Mouse (Mus musculus) neural tube, embryonic 14.5 days (tissue): ENCODE data around the gene AC131692.1. TPM values are rescaled to one million over a fixed set of nuclear protein-coding genes. Genes with fewer than 3 reads are reported as not detected.

Experiments used
- ATAC-seq: fragments of 200-750 bp; cut with Nextera tagmentation; 2 replicates; pipeline ENCODE4 v1.8.0; 2017; ENCODE audit warnings: low read depth, mild to moderate bottlenecking, moderate TSS enrichment, moderate library complexity
- H3K27ac ChIP-seq: fragments of 300-500 bp; sonication (generic); 2 replicates; pipeline ENCODE4 v1.5.1; 2014; ENCODE audit warnings: low read depth, mild to moderate bottlenecking, control low read depth, low read length, moderate library complexity, mixed read lengths
- H3K27me3 ChIP-seq: fragments of 300-500 bp; sonication (generic); 2 replicates; pipeline ENCODE4 v1.6.1; 2014; ENCODE audit warnings: low read length; ENCODE audit not compliant: control insufficient read depth, insufficient read depth
- H3K36me3 ChIP-seq: fragments of 300-500 bp; sonication (generic); 2 replicates; pipeline ENCODE4 v1.6.1; 2014; ENCODE audit warnings: low read length, mixed read lengths; ENCODE audit not compliant: control insufficient read depth, insufficient read depth
- H3K4me1 ChIP-seq: fragments of 300-500 bp; sonication (generic); 2 replicates; pipeline ENCODE4 v1.6.1; 2014; ENCODE audit warnings: low read length; ENCODE audit not compliant: control insufficient read depth, insufficient read depth
- H3K4me2 ChIP-seq: fragments of 300-500 bp; sonication (generic); 2 replicates; pipeline ENCODE4 v1.6.1; 2014; ENCODE audit warnings: mild to moderate bottlenecking, low read depth, low read length, control low read depth
- H3K4me3 ChIP-seq: fragments of 300-500 bp; sonication (generic); 2 replicates; pipeline ENCODE4 v1.5.1; 2014; ENCODE audit warnings: low read depth, low read length, control low read depth, mixed read lengths
- H3K9ac ChIP-seq: fragments of 300-500 bp; sonication (generic); replicated peaks from 2 replicates; pipeline ENCODE4 v1.6.1; 2014; ENCODE audit warnings: low read depth, mild to moderate bottlenecking, control low read depth, low read length, mixed read lengths
- H3K9me3 ChIP-seq: fragments of 300-500 bp; sonication (generic); 2 replicates; pipeline ENCODE4 v1.6.1; 2016; ENCODE audit warnings: low read length; ENCODE audit not compliant: control insufficient read depth
- WGBS: fragments of 180-500 bp; shearing (Covaris S2); extraction: QIAGEN DNeasy Blood & Tissue Kit; methylation state at CpG from one replicate; pipeline ENCODE4 v1.1.7; 2014; 5-methylcytosine and 5-hydroxymethylcytosine counted together
- polyA plus RNA-seq: library from polyadenylated mRNA; unstranded; fragments of >200 nt; fragmentation: Nextera tagmentation; extraction: Ambion mirVana; gene quantifications from 2 replicates; pipeline ENCODE4 v1.2.1, GENCODE M21; 2014

AC131692.1 gene
- polyA plus RNA-seq, 1 experiment from 2014 or later, result not detected

DNA sequence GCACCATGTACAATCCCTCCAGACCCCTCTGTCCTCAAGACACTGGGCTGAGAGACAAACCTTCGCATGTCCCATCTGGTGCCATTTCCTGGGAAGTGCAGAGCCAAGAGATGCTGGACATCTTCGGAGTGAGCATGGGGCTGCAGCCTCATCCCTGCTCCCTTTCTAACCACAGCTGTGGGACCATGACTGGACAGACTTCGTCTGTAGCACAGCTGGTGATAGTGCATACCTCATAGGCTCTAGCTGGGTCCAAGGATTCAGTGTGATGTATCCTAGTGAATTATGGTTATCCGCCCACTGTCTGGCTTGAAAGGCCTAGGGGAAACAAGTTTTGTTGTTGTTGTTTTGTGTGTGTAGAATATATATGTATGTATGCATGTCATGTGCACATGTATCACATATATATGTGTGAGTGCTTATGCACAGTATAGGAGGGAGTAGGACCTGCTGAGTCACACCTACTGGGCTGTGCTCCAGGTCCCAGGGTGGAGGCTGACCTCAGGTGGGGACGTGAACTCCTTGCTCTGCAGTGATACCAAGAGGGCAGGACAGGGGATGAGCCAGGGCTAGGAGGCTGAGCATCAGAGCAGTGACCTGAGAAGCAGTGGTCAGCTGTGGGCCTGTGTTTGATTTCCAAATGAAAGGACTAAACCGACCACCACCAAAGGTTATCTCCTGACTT, 8.1 kb downstream of the AC131692.1 start:
- 86% methylated on average over 6 of the region's 6 CpGs for whole genome bisulfite sequencing
- no peak for ATAC-seq
- H3K9ac ChIP-seq, result no peak overlapping the region
- H3K9me3 ChIP-seq, result no peaks in the 10 kb centered on the region
- no peak overlapping the region for H3K4me3 ChIP-seq
- no peak overlapping the region for H3K4me2 ChIP-seq
- no peak overlapping the region for H3K27ac ChIP-seq
- H3K4me1 ChIP-seq, result no peaks in the 10 kb centered on the region
- H3K36me3 ChIP-seq, result no peaks in the 10 kb centered on the region
- no peaks in the 10 kb centered on the region for H3K27me3 ChIP-seq

DNA sequence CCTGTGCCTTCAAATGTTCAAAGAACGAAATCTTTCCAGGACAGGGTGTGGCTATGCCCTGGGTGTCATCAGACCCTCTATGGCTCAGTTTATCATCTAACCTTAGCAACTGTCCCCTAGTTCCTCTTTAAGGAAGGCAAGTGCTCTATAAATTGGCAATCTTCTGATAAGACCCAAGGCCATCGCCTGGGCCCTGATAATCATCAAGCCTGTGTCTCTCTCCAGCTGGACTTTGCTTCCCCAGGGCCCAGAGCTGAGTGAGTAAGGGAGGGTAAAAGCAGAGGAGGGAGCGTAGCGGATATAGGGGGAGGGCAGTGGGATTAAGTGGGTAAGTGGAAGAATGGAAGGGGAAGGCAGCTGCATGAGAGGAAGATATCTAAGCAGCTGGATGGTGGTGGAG, 10.3 kb downstream of the AC131692.1 start:
- H3K9ac ChIP-seq, result no peak overlapping the region
- no peak overlapping the region for H3K4me2 ChIP-seq
- H3K27ac ChIP-seq, result no peak overlapping the region
- no peaks in the 10 kb centered on the region for H3K9me3 ChIP-seq
- no peak for ATAC-seq
- no peaks in the 10 kb centered on the region for H3K36me3 ChIP-seq
- WGBS, result 89% methylated on average over 4 of the region's 4 CpGs
- no peaks in the 10 kb centered on the region for H3K27me3 ChIP-seq
- H3K4me3 ChIP-seq, result no peak overlapping the region
- H3K4me1 ChIP-seq, result no peaks in the 10 kb centered on the region

DNA sequence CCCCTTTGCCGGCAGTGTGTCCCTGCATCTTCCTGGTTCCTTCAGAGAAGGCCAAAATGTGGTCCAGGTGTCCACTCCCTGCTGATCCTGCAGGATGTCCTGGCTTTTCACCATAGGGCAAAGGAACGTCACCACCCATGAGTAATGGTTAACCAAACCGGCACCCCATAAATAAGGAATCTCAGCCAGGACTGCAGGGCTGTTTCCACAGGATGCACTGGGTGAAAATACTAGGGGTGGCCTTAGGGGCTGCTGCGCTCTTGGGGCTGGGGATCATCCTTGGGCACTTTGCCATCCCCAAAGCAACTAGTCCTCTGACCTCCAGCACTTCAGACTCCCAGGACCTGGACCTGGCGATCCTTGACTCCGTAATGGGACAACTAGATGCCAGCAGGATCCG, 11.4 kb downstream of the AC131692.1 start, which contains the start of gene Naaladl1:
TSS of gene Naaladl1 (plus strand) at position 197 of the 400 bp plus-strand sequence.
- no peaks in the 10 kb centered on the region for H3K27me3 ChIP-seq
- H3K4me2 ChIP-seq, result no peak within 1 kb of the TSS
- H3K4me1 ChIP-seq, result no peaks in the 10 kb centered on the region
- H3K36me3 ChIP-seq, result no peaks in the 10 kb centered on the region
- H3K9me3 ChIP-seq, result no peaks in the 10 kb centered on the region
- no peak within 1 kb of the TSS for H3K4me3 ChIP-seq
- 90% methylated on average over 7 of the region's 7 CpGs for WGBS
- no peak within 1 kb of the TSS for H3K9ac ChIP-seq
- ATAC-seq, result no peak
- no peak within 1 kb of the TSS for H3K27ac ChIP-seq

DNA sequence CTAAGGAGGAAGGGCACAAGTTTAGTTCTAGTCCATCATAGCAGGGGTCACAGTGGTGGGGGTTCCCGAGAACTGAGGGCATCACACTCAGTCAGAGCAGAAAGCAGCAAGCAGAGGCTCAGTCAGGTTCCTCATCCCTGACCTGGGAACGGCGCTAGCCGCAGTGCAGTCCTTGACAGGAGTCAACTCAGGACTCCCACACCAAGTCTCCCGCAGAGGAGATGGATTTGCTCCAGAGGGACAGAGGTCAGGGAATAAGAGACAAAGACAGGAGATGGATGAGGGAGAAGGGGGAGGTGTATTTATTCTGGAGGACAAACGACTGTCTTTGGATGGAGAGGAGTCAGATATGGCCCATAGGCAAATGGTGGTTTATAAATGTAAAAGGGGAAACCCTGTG, 18.9 kb downstream of the AC131692.1 start:
- H3K27me3 ChIP-seq, result no peaks in the 10 kb centered on the region
- no peak overlapping the region for H3K27ac ChIP-seq
- no peak overlapping the region for H3K4me2 ChIP-seq
- H3K4me1 ChIP-seq, result peaks cover 11% of the 10 kb centered on the region
- no peak overlapping the region for H3K9ac ChIP-seq
- H3K36me3 ChIP-seq, result peaks cover 23% of the 10 kb centered on the region
- WGBS, result 67% methylated on average over 6 of the region's 6 CpGs
- H3K9me3 ChIP-seq, result no peaks in the 10 kb centered on the region
- ATAC-seq, result no peak
- no peak overlapping the region for H3K4me3 ChIP-seq

DNA sequence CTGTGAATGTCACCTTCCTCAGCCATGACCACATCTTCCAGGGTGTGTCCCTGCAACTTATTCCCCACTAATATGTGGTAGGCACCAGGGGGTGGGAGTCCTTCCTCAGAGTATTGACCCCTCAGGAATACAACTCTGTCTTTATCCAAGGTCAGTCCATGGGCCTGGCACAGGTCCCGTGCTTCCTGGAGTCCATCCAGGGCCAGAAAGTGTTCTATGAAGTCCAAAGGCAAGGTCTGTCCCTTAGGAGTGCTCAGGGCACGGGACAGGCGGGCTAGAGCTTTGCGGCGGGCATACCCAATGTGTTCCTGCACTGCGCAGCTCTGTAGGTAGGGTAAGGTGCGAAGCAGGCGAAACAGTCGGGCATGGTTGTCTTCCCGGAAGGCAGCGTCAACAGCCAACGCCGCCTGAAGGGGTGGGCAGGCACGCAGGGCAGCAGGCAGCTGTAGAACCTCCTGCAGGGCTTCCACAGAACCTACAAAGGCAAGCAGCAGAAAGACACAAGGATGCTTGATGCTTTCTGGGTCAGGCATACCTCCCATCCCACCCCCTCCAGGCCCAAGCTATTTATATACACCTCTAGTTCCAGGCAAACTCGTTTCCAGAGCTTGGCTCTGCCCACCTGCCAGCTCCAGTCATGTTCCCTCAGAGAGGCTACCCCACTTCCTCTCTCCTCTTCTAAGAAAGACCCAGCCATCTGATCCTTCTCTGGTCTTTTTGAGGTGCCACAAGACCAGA, 22.1 kb downstream of the AC131692.1 start:
- no peak for ATAC-seq
- peaks cover 11% of the 10 kb centered on the region for H3K4me1 ChIP-seq
- H3K9ac ChIP-seq, result no peak overlapping the region
- no peak overlapping the region for H3K4me3 ChIP-seq
- peaks cover 23% of the 10 kb centered on the region for H3K36me3 ChIP-seq
- no peak overlapping the region for H3K27ac ChIP-seq
- H3K27me3 ChIP-seq, result no peaks in the 10 kb centered on the region
- WGBS, result 93% methylated on average over 15 of the region's 15 CpGs
- H3K4me2 ChIP-seq, result peak overlapping the region; percentile 89; the same call in 1 of the 2 replicates
- H3K9me3 ChIP-seq, result no peaks in the 10 kb centered on the region

DNA sequence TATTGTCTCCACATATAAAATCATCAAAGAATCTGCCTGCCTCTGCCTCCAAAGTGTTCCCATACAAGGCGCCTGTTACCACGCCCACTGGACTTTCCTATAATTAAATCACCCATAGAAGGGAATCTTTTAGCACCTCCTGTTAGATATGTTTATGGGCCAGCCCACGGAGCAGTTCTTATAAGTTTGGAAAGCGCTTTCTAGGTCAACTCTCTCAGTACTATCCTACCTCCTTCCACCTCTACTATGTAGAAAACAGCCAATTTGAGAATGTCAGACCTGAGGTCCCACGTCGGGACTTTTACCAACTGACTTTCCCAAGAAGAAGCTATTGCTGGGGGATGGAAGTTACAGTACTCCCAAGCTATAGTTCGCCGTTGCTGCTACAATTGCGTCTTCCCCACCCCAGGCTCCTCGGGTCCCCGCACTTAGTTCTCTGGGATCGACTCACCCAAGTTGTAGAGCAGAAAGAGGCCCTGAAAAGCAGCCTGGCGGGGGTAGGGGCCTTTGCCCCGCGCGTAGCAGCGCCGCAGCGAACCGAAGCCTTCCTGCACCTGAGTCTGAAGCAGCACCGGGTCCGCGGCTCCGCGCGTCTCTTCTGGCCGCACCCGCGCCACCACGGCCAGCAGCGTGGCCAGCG, 23.2 kb downstream of the AC131692.1 start:
- Histone ChIP-seq H3K36me3 (peaks cover 23% of the 10 kb centered on the region), H3K27me3 (no peaks in the 10 kb centered on the region), H3K27ac (peak overlapping the region; percentile 90), H3K9me3 (no peaks in the 10 kb centered on the region), H3K4me3 (peak overlapping the region; percentile 88), H3K4me1 (peaks cover 11% of the 10 kb centered on the region), H3K9ac (peak overlapping the region; percentile 84), H3K4me2 (peak overlapping the region; percentile 89)
- ATAC-seq, result no peak
- 4% methylated on average over 32 of the region's 32 CpGs for WGBS

DNA sequence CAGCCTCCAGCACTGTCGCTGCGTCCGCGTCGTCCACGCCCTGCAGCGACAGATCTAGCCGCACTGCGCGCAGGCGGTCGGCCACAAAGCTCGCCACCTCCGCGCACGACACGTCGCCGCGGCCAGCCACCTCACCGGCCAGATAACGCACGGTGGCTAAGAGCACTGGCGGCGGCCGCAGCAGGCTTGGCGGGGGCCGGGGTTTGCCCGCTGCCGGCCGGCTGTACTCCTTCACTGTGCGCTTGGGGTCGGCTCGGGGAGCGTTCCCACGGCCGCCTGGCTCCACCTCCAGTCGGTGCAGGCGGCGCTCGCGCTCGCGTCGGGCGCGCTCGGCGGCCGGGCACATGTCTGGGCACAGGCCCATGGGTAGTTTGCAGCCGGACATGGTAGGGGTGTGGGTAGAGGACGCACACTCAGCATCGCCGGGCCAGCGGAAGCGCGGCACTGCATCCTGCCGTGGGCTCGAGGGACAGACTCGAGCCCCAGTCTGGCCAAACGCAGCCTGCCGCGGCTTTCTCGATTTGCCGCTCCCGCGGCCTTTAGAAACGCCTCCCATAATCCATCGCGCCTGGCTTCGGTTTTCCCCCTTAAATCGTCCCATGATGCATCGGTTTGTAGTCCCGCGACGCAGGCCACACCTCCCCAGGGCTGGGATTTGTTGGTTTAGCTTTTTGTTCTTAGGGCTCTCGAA, 23.9 kb downstream of the AC131692.1 start, which contains the start of gene Sac3d1:
TSS of gene Sac3d1 (minus strand) at position 665 of the 691 bp plus-strand sequence.
- Histone ChIP-seq H3K4me3 (peak within 1 kb of the TSS; percentile 88), H3K27me3 (no peaks in the 10 kb centered on the region), H3K36me3 (peaks cover 23% of the 10 kb centered on the region), H3K4me2 (peak within 1 kb of the TSS; percentile 89), H3K9me3 (no peaks in the 10 kb centered on the region), H3K9ac (peak within 1 kb of the TSS; percentile 84), H3K4me1 (peaks cover 11% of the 10 kb centered on the region), H3K27ac (peak within 1 kb of the TSS; percentile 90)
- 0% methylated on average over 77 of the region's 77 CpGs for WGBS
- peak; percentile 91 for ATAC-seq

DNA sequence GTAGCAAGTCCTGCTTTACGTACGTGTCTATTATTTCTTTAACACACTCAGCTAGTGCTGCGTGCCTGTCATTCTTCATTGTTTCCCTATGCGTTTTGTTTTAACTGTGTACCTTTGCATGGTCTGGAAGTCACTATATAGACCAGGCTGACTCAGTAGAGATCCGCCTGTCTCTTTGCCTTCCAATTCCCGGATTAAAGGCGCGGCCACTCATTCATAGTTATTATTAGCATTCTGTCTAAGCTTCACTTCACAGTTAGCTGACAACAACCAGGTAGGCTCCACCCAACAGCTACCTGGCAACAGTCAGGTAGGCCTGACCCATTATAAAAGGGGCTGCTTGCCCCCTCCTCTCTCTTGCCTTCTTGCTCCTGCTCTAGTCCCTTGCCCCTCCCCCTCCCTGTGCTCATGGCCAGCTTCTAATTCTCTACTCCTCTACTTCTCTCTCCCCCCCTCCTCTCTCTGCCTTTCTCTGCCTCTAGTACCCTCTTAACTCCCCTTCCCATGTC, 24.5 kb downstream of the AC131692.1 start:
- no peaks in the 10 kb centered on the region for H3K27me3 ChIP-seq
- peak overlapping the region; percentile 89 for H3K4me2 ChIP-seq
- 1% methylated on average over 8 of the region's 8 CpGs for WGBS
- H3K27ac ChIP-seq, result peak overlapping the region; percentile 90
- no peaks in the 10 kb centered on the region for H3K9me3 ChIP-seq
- peaks cover 23% of the 10 kb centered on the region for H3K36me3 ChIP-seq
- H3K4me3 ChIP-seq, result peak overlapping the region; percentile 88
- peak overlapping the region; percentile 84 for H3K9ac ChIP-seq
- ATAC-seq, result peak; percentile 47
- H3K4me1 ChIP-seq, result peaks cover 11% of the 10 kb centered on the region
